Mouse (Mus musculus) stomach, embryonic 16.5 days (tissue): Measurements from ENCODE around the gene Dll4. TPM values are rescaled to one million over a fixed set of nuclear protein-coding genes. Genes with fewer than 3 reads are reported as not detected.

Source experiments
- ATAC-seq: fragments of 200-750 bp; cut with Nextera tagmentation; 2 replicates; pipeline ENCODE4 v1.8.0; 2017; ENCODE audit warnings: moderate number of reproducible peaks, moderate TSS enrichment; ENCODE audit not compliant: insufficient read depth, low FRiP score
- H3K27ac ChIP-seq: fragments of 300-500 bp; sonication (generic); 2 replicates; pipeline ENCODE4 v1.5.1; 2014; ENCODE audit warnings: low read length
- H3K27me3 ChIP-seq: fragments of 300-500 bp; sonication (generic); 2 replicates; pipeline ENCODE4 v1.6.1; 2014; ENCODE audit warnings: low read length, control low read depth, mixed read lengths; ENCODE audit not compliant: control insufficient read depth, insufficient read depth
- H3K36me3 ChIP-seq: fragments of 300-500 bp; sonication (generic); 2 replicates; pipeline ENCODE4 v1.6.1; 2014; ENCODE audit warnings: low read length; ENCODE audit not compliant: control insufficient read depth, insufficient read depth
- H3K4me1 ChIP-seq: fragments of 300-500 bp; sonication (generic); 2 replicates; pipeline ENCODE4 v1.6.1; 2014; ENCODE audit warnings: low read length, control low read depth, mixed read lengths; ENCODE audit not compliant: control insufficient read depth, insufficient read depth
- H3K4me2 ChIP-seq: fragments of 300-500 bp; sonication (generic); 2 replicates; pipeline ENCODE4 v1.6.1; 2014; ENCODE audit warnings: low read depth, low read length, mixed read lengths
- H3K4me3 ChIP-seq: fragments of 300-500 bp; sonication (generic); replicated peaks from 2 replicates; pipeline ENCODE4 v1.5.1; 2014; ENCODE audit warnings: mild to moderate bottlenecking, low read length
- H3K9ac ChIP-seq: fragments of 300-500 bp; sonication (generic); 2 replicates; pipeline ENCODE4 v1.6.1; 2014; ENCODE audit warnings: low read length
- H3K9me3 ChIP-seq: fragments of 300-500 bp; sonication (generic); replicated peaks from 2 replicates; pipeline ENCODE4 v1.6.1; 2016; ENCODE audit warnings: low read length, control low read depth; ENCODE audit not compliant: control insufficient read depth
- WGBS: fragments of 180-500 bp; shearing (Covaris S2); extraction: QIAGEN DNeasy Blood & Tissue Kit; methylation state at CpG from one replicate; pipeline ENCODE4 v1.1.7; 2014; 5-methylcytosine and 5-hydroxymethylcytosine counted together
- polyA plus RNA-seq: library from polyadenylated mRNA; unstranded; fragments of >200 nt; fragmentation: Nextera tagmentation; extraction: Ambion mirVana; gene quantifications from 2 replicates; pipeline ENCODE4 v1.2.1, GENCODE M21; 2015

Gene Dll4
- polyA plus RNA-seq, 1 experiment from 2014 or later, result 6.8 TPM

- Histone ChIP-seq H3K4me3 (peak overlapping the region; percentile 35), H3K27ac (no peak overlapping the region), H3K27me3 (peaks cover 52% of the 10 kb centered on the region), H3K9ac (peak overlapping the region; percentile 61), H3K4me2 (peak overlapping the region; percentile 53), H3K36me3 (no peaks in the 10 kb centered on the region), H3K4me1 (peaks cover 49% of the 10 kb centered on the region), H3K9me3 (no peaks in the 10 kb centered on the region)
- 8% methylated on average over 48 of the region's 48 CpGs for WGBS
- ATAC-seq, result no peak
These were observed 3.6 kb upstream of the Dll4 start for GRCm38 (mm10) chr2:119321771-119322586.

- no peaks in the 10 kb centered on the region for H3K36me3 ChIP-seq
- peaks cover 53% of the 10 kb centered on the region for H3K4me1 ChIP-seq
- ATAC-seq, result 0 out of 2 replicates have a peak, but pooled peaks have one; percentile 9
- peak overlapping the region; percentile 61 for H3K9ac ChIP-seq
- peaks cover 53% of the 10 kb centered on the region for H3K27me3 ChIP-seq
- H3K27ac ChIP-seq, result no peak overlapping the region
- 16% methylated on average over 39 of the region's 39 CpGs for WGBS
- H3K9me3 ChIP-seq, result no peaks in the 10 kb centered on the region
- peak overlapping the region; percentile 53 for H3K4me2 ChIP-seq
- peak overlapping the region; percentile 35 for H3K4me3 ChIP-seq
These were observed 2.8 kb upstream of the Dll4 start for GRCm38 (mm10) chr2:119322587-119323300.

GRCm38 (mm10) chr2:119323866-119324575, 1.6 kb upstream of the Dll4 start:
- H3K27me3 ChIP-seq, result peaks cover 58% of the 10 kb centered on the region
- peak overlapping the region; percentile 59 for H3K4me3 ChIP-seq
- no peak for ATAC-seq
- H3K36me3 ChIP-seq, result no peaks in the 10 kb centered on the region
- peak overlapping the region; percentile 72 for H3K9ac ChIP-seq
- 14% methylated on average over 32 of the region's 32 CpGs for WGBS
- H3K4me1 ChIP-seq, result peaks cover 48% of the 10 kb centered on the region
- no peak overlapping the region for H3K27ac ChIP-seq
- peak overlapping the region; percentile 89 for H3K4me2 ChIP-seq
- H3K9me3 ChIP-seq, result no peaks in the 10 kb centered on the region

- Histone ChIP-seq H3K4me1 (peaks cover 48% of the 10 kb centered on the region), H3K9me3 (no peaks in the 10 kb centered on the region), H3K36me3 (no peaks in the 10 kb centered on the region), H3K27me3 (peaks cover 58% of the 10 kb centered on the region), H3K4me2 (peak overlapping the region; percentile 89), H3K9ac (peak overlapping the region; percentile 72), H3K27ac (peak overlapping the region; percentile 65), H3K4me3 (peak overlapping the region; percentile 59)
- WGBS, result 2% methylated on average over 32 of the region's 32 CpGs
- ATAC-seq, result peak; percentile 69; the same call in 1 of the 2 replicates
These were observed 837 bp upstream of the Dll4 start for GRCm38 (mm10) chr2:119324576-119325318.

GRCm38 (mm10) chr2:119326161-119327101, 847 bp downstream of the Dll4 start:
- ATAC-seq, result no peak
- H3K9ac ChIP-seq, result peak overlapping the region; percentile 72
- no peaks in the 10 kb centered on the region for H3K36me3 ChIP-seq
- peak overlapping the region; percentile 59 for H3K4me3 ChIP-seq
- H3K4me2 ChIP-seq, result peak overlapping the region; percentile 89
- under 1% methylated on average over 61 of the region's 61 CpGs for WGBS
- no peaks in the 10 kb centered on the region for H3K9me3 ChIP-seq
- peaks cover 47% of the 10 kb centered on the region for H3K27me3 ChIP-seq
- H3K4me1 ChIP-seq, result peaks cover 47% of the 10 kb centered on the region
- H3K27ac ChIP-seq, result peak overlapping the region; percentile 65; the same call in 1 of the 2 replicates

GRCm38 (mm10) chr2:119327102-119327480, 1.5 kb downstream of the Dll4 start:
- H3K4me1 ChIP-seq, result peaks cover 40% of the 10 kb centered on the region
- WGBS, result under 1% methylated on average over 30 of the region's 30 CpGs
- ATAC-seq, result no peak
- H3K27me3 ChIP-seq, result peaks cover 41% of the 10 kb centered on the region
- no peaks in the 10 kb centered on the region for H3K9me3 ChIP-seq
- H3K9ac ChIP-seq, result peak overlapping the region; percentile 72
- H3K4me3 ChIP-seq, result peak overlapping the region; percentile 59
- no peak overlapping the region for H3K27ac ChIP-seq
- no peaks in the 10 kb centered on the region for H3K36me3 ChIP-seq
- H3K4me2 ChIP-seq, result peak overlapping the region; percentile 89

GRCm38 (mm10) chr2:119327942-119328526, 2.5 kb downstream of the Dll4 start:
- Histone ChIP-seq H3K36me3 (no peaks in the 10 kb centered on the region), H3K27ac (0 out of 2 replicates have a peak overlapping the region, but pooled peaks have one; percentile 4), H3K9ac (0 out of 2 replicates have a peak overlapping the region, but pooled peaks have one; percentile 26), H3K4me3 (peak overlapping the region; percentile 59), H3K4me1 (peaks cover 31% of the 10 kb centered on the region), H3K27me3 (peaks cover 38% of the 10 kb centered on the region), H3K9me3 (no peaks in the 10 kb centered on the region), H3K4me2 (peak overlapping the region; percentile 89)
- 43% methylated on average over 11 of the region's 11 CpGs for WGBS
- ATAC-seq, result no peak
